Comparison of ENCODE assay signal across 9 mouse cellular contexts in genomic region chr9:86951958-86952509, GRCm38 (mm10).
A peak's percentile ranks its signal among the peaks of the same experiment; 100 is the strongest.
DNase-seq lines count a peak whose midpoint lies in the region; ATAC-seq lines count a peak whose summit lies in the region.
"Had no signal": no experiment of that assay in that cellular context is flagged by ENCODE, and none has a peak within 500 bp of the region (broad histone marks: within the 10 kb centered on the region; RNA-seq: fewer than 3 reads in every experiment).

No protein-coding gene starts in this region.

- ATAC-seq in megakaryocyte, adult 5-6 weeks (ENCODE audit: poor library complexity, severe bottlenecking), result no peak

- DNase-seq in right cerebral cortex, adult 2 months (ENCODE audit: low spot score in 2 of 2), result peak; percentile 9 to 10
- no peak for DNase-seq in right cerebral cortex, postnatal 36 days (ENCODE audit: low spot score in 2 of 2)
- peak; percentile 33 for DNase-seq in gonadal fat pad, adult 2 months (ENCODE audit: low read depth)
- peak; percentile 12 to 51 for DNase-seq in kidney, postnatal 36 days
- DNase-seq in yolk sac, embryonic 10.5 days (ENCODE audit: low spot score), result peak; percentile 65
- DNase-seq in layer of hippocampus, adult 9-11 months, result no peak
- DNase-seq in spleen, adult 18-20 months, result no peak
- DNase-seq: adrenal gland, postnatal 10 days had no signal

Comparison
In these comparisons a context has a peak if more than half of its experiments do, and no peak if none do; other contexts are left out.
1. DNase-seq: peak in right cerebral cortex, adult 2 months (2 of 2), gonadal fat pad, adult 2 months (single experiment), kidney, postnatal 36 days (2 of 2) and yolk sac, embryonic 10.5 days (single experiment); none in right cerebral cortex, postnatal 36 days (0 of 2), layer of hippocampus, adult 9-11 months (single experiment) and spleen, adult 18-20 months (0 of 2).